Mouse (Mus musculus) stomach, postnatal 0 days (tissue): Measurements from ENCODE around the gene Rhbdl1. TPM values are rescaled to one million over a fixed set of nuclear protein-coding genes. Genes with fewer than 3 reads are reported as not detected.

ENCODE experiments used
- ATAC-seq: fragments of 200-750 bp; cut with Nextera tagmentation; 2 replicates; pipeline ENCODE4 v1.8.0; 2017; ENCODE audit not compliant: low FRiP score, low TSS enrichment
- DNase-seq: peaks from one replicate; pipeline ENCODE4 v3.0.0-alpha.2; 2016; ENCODE audit warnings: low spot score
- H3K27ac ChIP-seq: fragments of 300-500 bp; sonication (generic); replicated peaks from 2 replicates; pipeline ENCODE4 v1.5.1; 2014; ENCODE audit warnings: mild to moderate bottlenecking, control low read depth
- H3K27me3 ChIP-seq: fragments of 300-500 bp; sonication (generic); 2 replicates; pipeline ENCODE4 v1.6.1; 2014; ENCODE audit warnings: low read length; ENCODE audit not compliant: control insufficient read depth, insufficient read depth
- H3K36me3 ChIP-seq: fragments of 300-500 bp; sonication (generic); 2 replicates; pipeline ENCODE4 v1.6.1; 2014; ENCODE audit warnings: low read length, mixed read lengths; ENCODE audit not compliant: control insufficient read depth, insufficient read depth
- H3K4me1 ChIP-seq: fragments of 300-500 bp; sonication (generic); replicated peaks from 2 replicates; pipeline ENCODE4 v1.6.1; 2014; ENCODE audit warnings: antibody characterized with exemption; ENCODE audit not compliant: control insufficient read depth, insufficient read depth
- H3K4me2 ChIP-seq: fragments of 300-500 bp; sonication (generic); replicated peaks from 2 replicates; pipeline ENCODE4 v1.6.1; 2014; ENCODE audit warnings: low read depth, mild to moderate bottlenecking, control low read depth, moderate library complexity
- H3K4me3 ChIP-seq: fragments of 300-500 bp; sonication (generic); 2 replicates; pipeline ENCODE4 v1.5.1; 2014; ENCODE audit warnings: low read depth, low read length, control low read depth
- H3K9ac ChIP-seq: fragments of 300-500 bp; sonication (generic); 2 replicates; pipeline ENCODE4 v1.6.1; 2014; ENCODE audit warnings: mild to moderate bottlenecking, low read length, control low read depth, mixed read lengths
- H3K9me3 ChIP-seq: fragments of 300-500 bp; sonication (generic); 2 replicates; pipeline ENCODE4 v1.6.1; 2016; ENCODE audit warnings: low read length; ENCODE audit not compliant: control insufficient read depth
- CTCF ChIP-seq: IDR thresholded peaks from 2 replicates; pipeline ENCODE4 v1.5.1; 2016; ENCODE audit warnings: antibody characterized with exemption, low read depth, mild to moderate bottlenecking, moderate library complexity
- EP300 ChIP-seq: optimal IDR thresholded peaks from 2 replicates; pipeline ENCODE3; 2016; ENCODE audit warnings: antibody characterized with exemption
- WGBS: fragments of 180-500 bp; shearing (Covaris S2); extraction: QIAGEN DNeasy Blood & Tissue Kit; methylation state at CpG from one replicate; pipeline ENCODE4 v1.1.7; 2014; 5-methylcytosine and 5-hydroxymethylcytosine counted together
- polyA plus RNA-seq: library from polyadenylated mRNA; unstranded; fragments of >200 nt; fragmentation: Nextera tagmentation; extraction: Ambion mirVana; gene quantifications from 2 replicates; pipeline ENCODE4 v1.2.1, GENCODE M21; 2015

The Rhbdl1 gene
- polyA plus RNA-seq, 1 experiment from 2014 or later, result 4.3 TPM

GRCm38 (mm10) chr17:25869498-25869897, 32.4 kb upstream of the Rhbdl1 start:
- no peak for TF ChIP-seq CTCF
- TF ChIP-seq EP300, result no peak
- ATAC-seq (no peak), DNase-seq (no peak)
- Histone ChIP-seq H3K9me3 (no peaks in the 10 kb centered on the region), H3K4me3 (no peak overlapping the region), H3K27me3 (no peaks in the 10 kb centered on the region), H3K36me3 (no peaks in the 10 kb centered on the region), H3K9ac (no peak overlapping the region), H3K27ac (no peak overlapping the region), H3K4me2 (no peak overlapping the region), H3K4me1 (peaks cover 10% of the 10 kb centered on the region; the same call in 1 of the 2 replicates)
- WGBS, result 83% methylated on average over 8 of the region's 8 CpGs

GRCm38 (mm10) chr17:25868601-25869191, 31.6 kb upstream of the Rhbdl1 start, which contains the start of gene Mcrip2:
Mcrip2 (minus strand) TSS chr17:25868764.
- peak within 1 kb of the TSS; percentile 100 for H3K4me2 ChIP-seq
- peak within 1 kb of the TSS; percentile 76 for H3K9ac ChIP-seq
- WGBS, result 0% methylated on average over 24 of the region's 24 CpGs
- ATAC-seq (peak; percentile 61), DNase-seq (peak; percentile 86)
- H3K27me3 ChIP-seq, result no peaks in the 10 kb centered on the region
- peak within 1 kb of the TSS; percentile 74 for H3K4me3 ChIP-seq
- H3K9me3 ChIP-seq, result no peaks in the 10 kb centered on the region
- TF ChIP-seq CTCF, result peak; percentile 42
- TF ChIP-seq EP300, result no peak
- H3K4me1 ChIP-seq, result peaks cover 8% of the 10 kb centered on the region; the same call in 1 of the 2 replicates
- peak within 1 kb of the TSS; percentile 86 for H3K27ac ChIP-seq
- H3K36me3 ChIP-seq, result no peaks in the 10 kb centered on the region

- Histone ChIP-seq H3K9ac (peak overlapping the region; percentile 76), H3K4me1 (peaks cover 8% of the 10 kb centered on the region; the same call in 1 of the 2 replicates), H3K27me3 (no peaks in the 10 kb centered on the region), H3K4me2 (peak overlapping the region; percentile 100), H3K4me3 (peak overlapping the region; percentile 74), H3K9me3 (no peaks in the 10 kb centered on the region), H3K27ac (peak overlapping the region; percentile 86), H3K36me3 (no peaks in the 10 kb centered on the region)
- DNase-seq (peak; percentile 52), ATAC-seq (peak; percentile 22)
- TF ChIP-seq EP300 (no peak), CTCF (no peak)
- WGBS, result 1% methylated on average over 42 of the region's 42 CpGs
Observed at GRCm38 (mm10) chr17:25867836-25868600, 30.9 kb upstream of the Rhbdl1 start.

- WGBS, result 19% methylated on average over 7 of the region's 7 CpGs
- DNase-seq, result no peak
- no peaks in the 10 kb centered on the region for H3K27me3 ChIP-seq
- H3K9me3 ChIP-seq, result no peaks in the 10 kb centered on the region
- peak overlapping the region; percentile 100 for H3K4me2 ChIP-seq
- H3K4me1 ChIP-seq, result peaks cover 8% of the 10 kb centered on the region; the same call in 1 of the 2 replicates
- peak overlapping the region; percentile 76 for H3K9ac ChIP-seq
- no peaks in the 10 kb centered on the region for H3K36me3 ChIP-seq
- no peak for ATAC-seq
- H3K27ac ChIP-seq, result peak overlapping the region; percentile 86
- TF ChIP-seq CTCF (no peak), EP300 (no peak)
- H3K4me3 ChIP-seq, result peak overlapping the region; percentile 74
Observed at GRCm38 (mm10) chr17:25867509-25867835, 30.4 kb upstream of the Rhbdl1 start.

DNA sequence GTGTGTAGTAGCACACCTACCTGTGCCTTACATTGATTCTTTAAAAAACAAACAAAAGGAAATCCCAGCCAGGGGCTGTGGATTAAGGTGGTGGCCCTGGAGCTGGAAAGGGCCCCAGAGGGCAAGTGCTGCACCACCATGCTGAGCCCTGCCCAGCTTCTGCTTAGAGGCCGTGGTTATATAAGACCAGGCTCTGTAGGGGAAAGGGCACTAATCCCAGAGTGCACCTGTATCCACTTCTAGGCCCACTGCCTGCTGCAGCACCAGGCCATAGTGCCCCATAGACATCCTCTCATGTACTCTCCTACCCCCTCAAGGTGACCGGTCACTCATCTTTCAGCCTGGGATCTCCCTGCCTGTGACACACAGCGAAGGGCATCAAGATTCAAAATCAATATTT, 29.1 kb upstream of the Rhbdl1 start:
- Histone ChIP-seq H3K27ac (peak overlapping the region; percentile 73; the same call in 1 of the 2 replicates), H3K27me3 (no peaks in the 10 kb centered on the region), H3K9me3 (no peaks in the 10 kb centered on the region), H3K36me3 (no peaks in the 10 kb centered on the region), H3K9ac (no peak overlapping the region; the same call in 1 of the 2 replicates), H3K4me3 (no peak overlapping the region), H3K4me1 (peaks cover 10% of the 10 kb centered on the region; the same call in 1 of the 2 replicates), H3K4me2 (no peak overlapping the region)
- TF ChIP-seq CTCF, result no peak
- TF ChIP-seq EP300, result no peak
- DNase-seq, result peak; percentile 65
- peak; percentile 38; the same call in 1 of the 2 replicates for ATAC-seq
- WGBS, result 88% methylated on average over 3 of the region's 3 CpGs
